Mouse (Mus musculus) bone marrow macrophage, adult 2 months (primary cell): ENCODE data around the gene Hmgcr.

Experiments
- CTCF ChIP-seq: IDR thresholded peaks from 2 replicates; pipeline ENCODE4 v1.5.1; 2012; ENCODE audit warnings: low read depth, mild to moderate bottlenecking, low read length, moderate library complexity
- POLR2A ChIP-seq: IDR thresholded peaks from 2 replicates; pipeline ENCODE4 v1.6.1; 2012; ENCODE audit warnings: mild to moderate bottlenecking, low read depth, low read length, borderline replicate concordance

- TF ChIP-seq POLR2A (no peak), CTCF (no peak)
These were observed 32.0 kb upstream of the Hmgcr start for GRCm38 (mm10) chr13:96702567-96703278.
